Mouse (Mus musculus) 416B (cell line): ENCODE measurements around the gene Pde8b.

ENCODE experiments used
- DNase-seq: peaks from one replicate; pipeline ENCODE4 v3.0.0; 2011; ENCODE audit warnings: low read depth

The Pde8b gene

GRCm38 (mm10) chr13:95249511-95250456, at the start of gene Pde8b:
TSS of gene Pde8b (minus strand) at chr13:95250336.
- no peak for DNase-seq

GRCm38 (mm10) chr13:95291983-95292382, 41.8 kb upstream of the Pde8b start:
- DNase-seq, result no peak

DNA sequence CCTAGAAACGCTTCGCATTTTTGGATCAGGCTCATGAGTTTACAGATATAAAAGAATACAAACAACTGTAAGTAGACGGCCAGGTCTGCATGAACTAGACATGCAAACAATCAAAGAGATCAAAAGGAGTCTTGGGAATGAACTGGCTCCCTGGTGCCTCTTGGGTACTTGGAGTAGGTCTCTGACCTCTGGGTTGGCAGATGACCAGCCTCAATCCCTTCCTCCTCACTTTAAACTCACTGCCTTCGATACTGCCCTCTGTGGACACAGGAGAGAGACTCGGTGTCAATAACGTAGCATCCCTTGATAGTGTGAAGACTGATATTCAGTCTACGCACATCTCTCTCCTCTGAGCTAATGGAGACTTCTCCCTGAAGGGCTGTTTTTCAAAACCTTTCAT, 37.9 kb upstream of the Pde8b start:
- no peak for DNase-seq

DNA sequence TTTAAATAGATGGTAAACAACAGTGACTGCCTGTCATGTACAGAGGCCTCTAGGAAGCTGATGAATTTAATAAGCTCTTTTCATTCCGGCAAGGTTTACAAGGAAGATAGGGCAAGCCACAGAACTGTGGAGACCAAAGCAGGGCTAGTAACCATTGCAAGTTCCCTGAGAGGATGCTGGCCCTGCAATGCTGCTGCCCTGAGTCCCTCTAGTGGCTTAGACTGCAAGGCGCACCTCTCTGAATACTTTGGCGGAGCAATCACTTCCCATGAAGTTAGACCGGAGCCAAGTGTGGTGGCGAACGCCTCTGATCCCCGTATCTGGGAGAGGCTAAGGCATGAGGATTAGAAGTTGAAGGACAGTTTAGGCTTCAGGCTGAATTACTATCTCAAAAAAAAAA, 36.9 kb upstream of the Pde8b start:
- peak; percentile 65 for DNase-seq

GRCm38 (mm10) chr13:95281740-95282673, 31.9 kb upstream of the Pde8b start:
- no peak for DNase-seq

- no peak for DNase-seq
Measured at GRCm38 (mm10) chr13:95278426-95279025, 28.4 kb upstream of the Pde8b start.

DNA sequence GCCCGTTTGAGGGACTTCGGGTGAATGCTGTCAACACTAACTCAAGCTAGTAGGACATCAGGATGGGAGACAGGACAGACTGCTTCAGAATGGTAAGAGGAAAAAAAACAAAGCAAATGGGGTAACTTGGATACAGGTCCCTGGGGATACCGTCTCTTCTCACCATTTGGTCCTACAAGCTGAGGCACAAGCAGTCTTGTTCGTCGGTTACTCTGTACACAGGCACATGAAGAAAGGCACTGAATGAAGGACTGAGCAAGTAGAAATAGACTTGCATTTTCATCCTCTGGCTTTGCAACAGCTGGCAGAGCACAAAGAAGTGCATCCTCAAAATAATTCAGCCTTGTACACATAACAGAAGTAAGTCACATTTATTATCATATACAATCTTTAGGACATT, 14.6 kb upstream of the Pde8b start:
- DNase-seq, result no peak

DNA sequence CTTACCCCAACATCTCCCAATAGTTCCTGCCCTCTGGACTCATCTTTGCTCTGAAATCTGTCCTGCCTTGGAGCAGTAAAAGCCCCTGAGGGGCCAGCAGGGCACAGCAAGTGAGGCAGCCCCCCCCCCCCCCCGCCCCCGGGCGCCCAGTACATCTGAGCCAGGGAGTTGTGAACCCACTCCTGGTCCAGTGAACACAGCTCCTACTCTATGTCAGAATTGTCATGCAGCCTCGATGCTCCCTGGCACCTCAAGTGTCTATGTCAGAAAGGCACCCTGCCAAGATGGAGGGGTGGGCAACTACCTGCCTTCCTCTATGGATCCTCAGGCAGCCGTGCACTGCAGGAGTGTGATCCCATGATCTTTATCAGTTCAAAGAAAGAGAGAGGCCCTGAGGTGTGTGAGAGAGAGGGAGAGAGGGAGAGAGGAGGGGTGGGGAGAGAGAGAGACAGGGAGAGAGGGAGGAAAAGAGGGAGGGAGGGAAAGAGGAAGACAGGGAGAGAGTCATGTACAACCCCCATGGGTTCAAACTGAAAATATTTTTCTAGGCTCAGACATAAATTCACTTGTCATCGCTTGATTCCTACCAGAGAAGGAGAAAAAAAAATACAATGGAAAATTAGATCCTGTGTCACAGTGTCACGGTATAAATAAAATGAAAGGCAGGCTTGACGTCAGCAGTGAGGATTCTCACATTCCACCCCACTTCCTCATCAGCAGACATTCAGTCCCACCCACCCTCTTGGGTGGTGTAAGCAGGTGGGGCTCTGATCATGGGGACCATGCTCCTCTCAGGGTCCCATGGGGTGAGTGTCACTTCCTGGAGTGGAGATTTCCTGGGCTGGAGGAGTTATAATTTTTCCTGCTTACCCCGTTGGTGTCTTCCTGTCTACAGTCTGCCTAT, 11.0 kb upstream of the Pde8b start:
- no peak for DNase-seq

DNA sequence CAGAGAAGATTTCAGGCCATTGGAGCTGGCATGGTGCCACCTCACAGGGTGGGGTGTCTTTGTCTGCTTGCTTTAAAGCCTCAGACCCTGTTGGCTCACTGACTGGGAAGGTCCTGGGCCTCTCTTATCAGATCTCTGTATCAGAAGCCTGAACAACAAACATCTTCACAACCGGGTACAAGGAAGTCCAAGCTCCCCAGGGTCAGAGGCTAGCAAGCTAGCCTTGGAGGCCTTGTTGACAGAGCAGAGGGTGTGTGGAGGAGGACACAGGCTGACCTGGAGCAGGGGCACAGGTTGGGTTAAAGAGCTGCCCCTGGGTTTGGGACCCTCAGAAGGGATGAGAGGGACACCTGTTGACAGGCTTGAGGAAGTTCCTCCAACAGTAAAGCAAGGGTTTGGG, 10.3 kb upstream of the Pde8b start:
- no peak for DNase-seq

GRCm38 (mm10) chr13:95257083-95257482, 6.9 kb upstream of the Pde8b start:
- DNase-seq, result no peak

DNA sequence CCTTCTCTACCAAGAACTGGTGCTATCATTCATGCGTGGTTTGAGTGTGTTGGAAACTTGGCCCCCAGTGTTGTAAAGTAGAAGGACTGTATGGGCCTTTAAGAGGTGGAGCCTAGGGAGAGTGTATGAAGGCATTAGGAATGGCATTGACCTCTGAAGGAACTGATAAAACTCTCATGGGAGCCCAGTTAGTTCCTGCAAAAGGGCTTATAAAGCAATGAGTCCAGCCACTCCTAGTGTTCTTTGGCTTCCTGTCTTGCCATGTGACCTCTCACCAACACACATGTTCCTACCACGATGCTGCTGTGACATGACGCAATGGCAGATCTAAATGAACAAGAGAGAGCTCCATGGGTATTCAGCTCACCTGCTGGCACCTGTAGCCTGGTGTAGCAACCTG, 4.9 kb upstream of the Pde8b start:
- no peak for DNase-seq

DNA sequence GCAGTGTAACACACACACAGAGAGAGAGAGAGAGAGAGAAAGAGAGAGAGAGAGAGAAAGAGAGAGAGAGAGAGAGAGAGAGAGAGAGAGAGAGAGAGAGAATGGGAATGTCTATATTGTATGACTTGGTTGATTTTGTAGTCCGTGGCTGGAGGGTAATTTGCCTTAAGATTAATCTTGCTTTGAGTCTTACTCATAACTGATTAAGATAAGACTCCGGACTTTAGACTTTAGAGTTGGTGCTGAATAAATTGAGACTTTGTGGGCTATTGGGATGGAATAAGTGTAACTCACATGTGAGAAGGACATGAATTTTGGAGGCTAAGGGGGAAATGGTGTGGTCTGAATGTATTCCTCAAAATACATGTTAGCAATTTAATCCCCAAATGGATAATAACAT, 7.1 kb downstream of the Pde8b start:
- DNase-seq, result no peak

- no peak for DNase-seq
Measured at GRCm38 (mm10) chr13:95237488-95237887, 12.6 kb downstream of the Pde8b start.

DNA sequence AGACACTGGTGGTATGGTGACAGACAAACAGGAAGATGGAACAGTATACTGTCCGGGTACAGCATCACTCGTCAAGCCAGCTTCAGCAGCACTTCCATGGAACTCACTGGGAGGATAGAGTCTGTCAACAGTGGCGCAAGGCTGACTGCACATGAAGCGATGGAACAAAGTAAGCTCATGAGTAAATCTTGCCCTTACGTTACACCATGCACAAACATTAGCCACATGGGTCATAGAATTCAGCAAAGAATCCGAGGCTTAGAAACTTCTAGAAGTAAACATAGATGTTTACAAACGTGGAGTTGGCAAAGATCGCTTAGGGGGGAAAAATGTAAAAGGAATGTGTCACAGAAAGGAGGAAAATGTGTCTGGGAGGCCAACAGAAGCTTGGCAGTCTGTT, 14.9 kb downstream of the Pde8b start:
- DNase-seq, result no peak

GRCm38 (mm10) chr13:95231366-95232138, 18.6 kb downstream of the Pde8b start:
- no peak for DNase-seq

DNA sequence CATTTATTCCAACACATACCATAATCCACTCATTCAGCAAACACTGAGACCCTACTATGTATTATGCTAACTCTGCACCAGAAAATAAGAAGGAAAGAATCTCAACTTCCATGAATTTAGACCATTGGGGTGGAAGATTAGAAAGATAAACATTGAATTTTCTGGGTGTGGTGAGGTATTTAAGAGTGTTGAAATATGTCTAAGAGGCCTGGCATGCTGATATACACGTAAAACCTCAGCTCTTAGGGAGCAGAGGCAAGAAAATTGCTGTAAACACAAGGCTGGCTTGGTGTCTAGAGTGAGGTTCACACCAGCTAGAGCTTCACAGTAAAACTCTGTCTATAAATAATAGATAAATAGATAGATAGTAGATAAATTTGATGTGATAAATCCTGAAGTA, 19.8 kb downstream of the Pde8b start:
- no peak for DNase-seq

GRCm38 (mm10) chr13:95224491-95224890, 25.6 kb downstream of the Pde8b start:
- DNase-seq, result no peak

DNA sequence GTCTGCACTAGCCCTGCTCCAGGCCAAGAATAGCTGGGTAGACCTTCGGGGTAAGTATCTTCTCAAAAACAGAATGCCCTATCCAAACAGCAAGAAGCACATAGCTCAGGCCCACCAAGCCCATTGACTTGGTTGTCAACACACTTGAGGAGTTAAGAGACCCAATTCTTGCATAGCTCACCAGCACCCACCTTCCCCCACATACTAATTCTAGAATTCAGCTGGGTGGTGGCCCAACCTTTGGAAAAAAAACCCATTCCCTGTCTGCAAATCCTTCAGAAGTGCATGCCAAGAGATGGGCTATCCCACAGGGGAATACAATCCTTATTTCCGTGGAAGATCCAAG, 26.7 kb downstream of the Pde8b start:
- no peak for DNase-seq

DNA sequence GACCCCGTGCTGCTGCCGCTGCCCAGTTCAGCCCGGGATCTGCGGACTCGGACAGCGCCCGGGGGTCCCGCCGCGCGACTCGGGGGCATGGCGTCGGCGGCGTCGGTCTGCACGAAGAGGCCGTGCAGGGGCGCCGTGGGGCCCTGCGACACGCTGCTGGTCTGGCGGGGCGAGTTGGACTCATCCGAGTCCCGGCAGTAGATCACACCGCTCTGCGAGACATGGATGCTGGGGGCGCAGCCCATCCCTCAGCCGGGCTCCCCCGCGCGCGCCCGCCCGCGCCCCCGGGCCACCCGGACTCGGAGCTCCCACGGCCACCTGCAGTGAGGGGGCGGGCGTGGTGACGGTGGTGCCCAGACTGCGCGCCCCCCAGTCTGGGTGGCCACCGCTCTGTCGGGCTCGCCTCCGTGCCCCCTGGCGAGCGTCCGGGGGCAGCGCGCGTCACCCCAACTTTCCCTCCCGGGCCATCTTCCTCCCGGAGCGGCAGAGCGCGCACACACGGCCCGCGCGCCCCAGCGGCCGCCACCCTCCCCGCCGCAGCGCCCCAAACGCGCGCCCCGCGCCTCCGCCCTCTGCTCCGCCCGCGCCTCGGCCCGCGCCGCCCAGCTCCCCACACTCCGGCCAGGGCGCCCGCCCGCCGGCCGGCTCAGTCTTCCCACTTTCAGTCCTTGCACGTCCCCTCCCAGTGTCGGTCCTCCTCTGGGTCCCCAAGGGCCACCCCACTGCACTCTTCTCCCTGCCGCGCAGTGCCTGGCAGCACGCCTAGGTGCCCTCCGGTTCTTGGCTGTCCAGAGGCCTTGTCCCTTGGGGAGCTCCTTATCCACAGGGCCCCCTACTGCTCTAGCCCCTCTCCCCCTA, 27.3 kb downstream of the Pde8b start:
- no peak for DNase-seq
